Mouse (Mus musculus) embryonic facial prominence, embryonic 11.5 days (tissue): ENCODE data around the gene Trim12c. TPM values are rescaled to one million over a fixed set of nuclear protein-coding genes. Genes with fewer than 3 reads are reported as not detected.
"Not testable (repeated sequence)": the region's sequence is repeated elsewhere in the genome, so short reads cannot be mapped to it uniquely, and the experiment has no call there.

Experiments used
- ATAC-seq: fragments of 200-750 bp; cut with Nextera tagmentation; replicated peaks from 2 replicates; pipeline ENCODE4 v1.8.0; 2017; ENCODE audit warnings: low read depth; ENCODE audit not compliant: insufficient number of reproducible peaks, low FRiP score, low TSS enrichment
- DNase-seq: peaks from one replicate; pipeline ENCODE4 v3.0.0-alpha.2; 2015; ENCODE audit warnings: low spot score
- H3K27ac ChIP-seq: fragments of 300-500 bp; sonication (generic); replicated peaks from 2 replicates; pipeline ENCODE4 v1.5.1; 2014; ENCODE audit warnings: mild to moderate bottlenecking, low read depth, low read length, control low read depth
- H3K27me3 ChIP-seq: fragments of 300-500 bp; sonication (generic); 2 replicates; pipeline ENCODE4 v1.6.1; 2014; ENCODE audit warnings: mild to moderate bottlenecking, low read length, moderate library complexity, mixed read lengths; ENCODE audit not compliant: control insufficient read depth, insufficient read depth
- H3K36me3 ChIP-seq: fragments of 300-500 bp; sonication (generic); replicated peaks from 2 replicates; pipeline ENCODE4 v1.6.1; 2014; ENCODE audit warnings: low read depth, mild to moderate bottlenecking, low read length, moderate library complexity, mixed read lengths; ENCODE audit not compliant: control insufficient read depth, insufficient read depth
- H3K4me1 ChIP-seq: fragments of 300-500 bp; sonication (generic); 2 replicates; pipeline ENCODE4 v1.6.1; 2014; ENCODE audit warnings: low read length, mixed read lengths; ENCODE audit not compliant: control insufficient read depth, insufficient read depth
- H3K4me2 ChIP-seq: fragments of 300-500 bp; sonication (generic); 2 replicates; pipeline ENCODE4 v1.6.1; 2014; ENCODE audit warnings: low read depth, mild to moderate bottlenecking, control low read depth, low read length, moderate library complexity
- H3K4me3 ChIP-seq: fragments of 300-500 bp; sonication (generic); 2 replicates; pipeline ENCODE4 v1.5.1; 2014; ENCODE audit warnings: low read depth, low read length, control low read depth
- H3K9ac ChIP-seq: fragments of 300-500 bp; sonication (generic); replicated peaks from 2 replicates; pipeline ENCODE4 v1.6.1; 2014; ENCODE audit warnings: mild to moderate bottlenecking, control low read depth, low read length
- H3K9me3 ChIP-seq: fragments of 300-500 bp; sonication (generic); replicated peaks from 2 replicates; pipeline ENCODE4 v1.6.1; 2016; ENCODE audit warnings: mild to moderate bottlenecking, low read length, inconsistent platforms, mixed read lengths; ENCODE audit not compliant: control insufficient read depth
- WGBS: fragments of 180-500 bp; shearing (Covaris S2); extraction: QIAGEN DNeasy Blood & Tissue Kit; methylation state at CpG from one replicate; pipeline ENCODE4 v1.1.7; 2014; 5-methylcytosine and 5-hydroxymethylcytosine counted together
- polyA plus RNA-seq: library from polyadenylated mRNA; unstranded; fragments of >200 nt; fragmentation: Nextera tagmentation; extraction: Ambion mirVana; gene quantifications from 2 replicates; pipeline ENCODE4 v1.2.1, GENCODE M21; 2014

Trim12c gene
- polyA plus RNA-seq = 1.0 and 1.2 TPM in 2 replicates

GRCm38 (mm10) chr7:104352717-104353599, at the start of gene Trim12c:
TSS of gene Trim12c (minus strand) at chr7:104353362.
- peak within 1 kb of the TSS; percentile 48; the same call in 1 of the 2 replicates for H3K9ac ChIP-seq
- WGBS = 7% methylated on average over 14 of the region's 14 CpGs
- DNase-seq (peak; percentile 78), ATAC-seq (peak; percentile 100)
- no peak within 1 kb of the TSS for H3K27ac ChIP-seq
- no peaks in the 10 kb centered on the region for H3K9me3 ChIP-seq
- H3K27me3 ChIP-seq = no peaks in the 10 kb centered on the region
- no peaks in the 10 kb centered on the region for H3K4me1 ChIP-seq
- no peaks in the 10 kb centered on the region for H3K36me3 ChIP-seq
- peak within 1 kb of the TSS; percentile 31 for H3K4me3 ChIP-seq
- peak within 1 kb of the TSS; percentile 32; the same call in 1 of the 2 replicates for H3K4me2 ChIP-seq

DNA sequence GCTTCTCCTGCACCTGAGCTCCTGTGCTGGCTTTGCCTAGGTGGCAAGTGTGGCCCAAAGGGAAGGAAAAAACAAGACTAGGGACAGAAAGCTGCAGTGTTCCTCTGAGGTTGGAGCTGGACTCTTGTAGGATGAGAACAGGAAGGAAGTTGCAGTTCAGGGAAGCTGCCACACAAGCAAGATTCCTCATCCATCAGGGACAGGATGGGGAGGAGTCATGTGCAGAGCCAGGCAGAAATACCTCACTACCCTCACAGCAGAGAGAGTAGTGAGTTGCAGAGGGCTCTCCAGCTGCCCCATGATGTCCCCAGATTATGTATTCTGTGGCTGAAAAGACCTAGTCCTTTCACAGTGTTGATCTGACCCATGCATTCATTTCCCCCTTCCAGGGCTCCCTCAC, 48.0 kb upstream of the Trim12c start:
- Histone ChIP-seq H3K27me3 (no peaks in the 10 kb centered on the region), H3K9me3 (no peaks in the 10 kb centered on the region), H3K4me3 (no peak overlapping the region), H3K4me2 (no peak overlapping the region), H3K36me3 (no peaks in the 10 kb centered on the region), H3K27ac (no peak overlapping the region), H3K9ac (no peak overlapping the region), H3K4me1 (no peaks in the 10 kb centered on the region)
- no peak for DNase-seq
- no peak for ATAC-seq

DNA sequence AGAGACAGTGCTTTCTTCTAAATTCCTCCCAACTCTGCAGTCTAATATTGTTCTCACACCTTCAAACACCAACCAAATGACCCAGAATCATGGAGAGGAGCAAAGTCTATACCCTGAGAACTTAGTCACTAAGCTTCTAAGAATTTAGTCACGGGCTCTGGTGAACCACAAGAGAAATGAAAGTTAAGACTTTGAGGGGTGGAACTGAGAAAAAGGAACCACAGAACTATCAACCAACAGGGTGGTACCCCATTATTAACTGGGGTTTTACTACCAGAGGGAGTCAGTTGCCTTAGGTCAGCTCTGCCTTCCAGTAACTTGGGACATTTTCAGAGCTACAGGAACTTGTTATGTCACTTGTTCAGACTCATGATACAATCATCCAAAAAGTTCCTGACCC, 47.5 kb upstream of the Trim12c start, which contains the start of gene Trim30c:
Gene Trim30c, minus strand, starts transcription at position 140 of the 400 bp plus-strand sequence.
- Histone ChIP-seq H3K4me2 (no peak within 1 kb of the TSS), H3K4me1 (no peaks in the 10 kb centered on the region), H3K9ac (no peak within 1 kb of the TSS), H3K27me3 (no peaks in the 10 kb centered on the region), H3K36me3 (no peaks in the 10 kb centered on the region), H3K4me3 (no peak within 1 kb of the TSS), H3K9me3 (no peaks in the 10 kb centered on the region), H3K27ac (no peak within 1 kb of the TSS)
- ATAC-seq = no peak
- DNase-seq = no peak
- 77% methylated on average over 1 of the region's 1 CpGs for WGBS

- H3K4me1 ChIP-seq = no peaks in the 10 kb centered on the region
- no peaks in the 10 kb centered on the region for H3K27me3 ChIP-seq
- no peaks in the 10 kb centered on the region for H3K36me3 ChIP-seq
- H3K4me2 ChIP-seq = no peak overlapping the region
- no peak for ATAC-seq
- H3K4me3 ChIP-seq = no peak overlapping the region
- no peak for DNase-seq
- H3K9ac ChIP-seq = no peak overlapping the region
- H3K9me3 ChIP-seq = no peaks in the 10 kb centered on the region
- WGBS = 74% methylated on average over 1 of the region's 1 CpGs
- no peak overlapping the region for H3K27ac ChIP-seq
Measured at GRCm38 (mm10) chr7:104398492-104398891, 45.3 kb upstream of the Trim12c start.

DNA sequence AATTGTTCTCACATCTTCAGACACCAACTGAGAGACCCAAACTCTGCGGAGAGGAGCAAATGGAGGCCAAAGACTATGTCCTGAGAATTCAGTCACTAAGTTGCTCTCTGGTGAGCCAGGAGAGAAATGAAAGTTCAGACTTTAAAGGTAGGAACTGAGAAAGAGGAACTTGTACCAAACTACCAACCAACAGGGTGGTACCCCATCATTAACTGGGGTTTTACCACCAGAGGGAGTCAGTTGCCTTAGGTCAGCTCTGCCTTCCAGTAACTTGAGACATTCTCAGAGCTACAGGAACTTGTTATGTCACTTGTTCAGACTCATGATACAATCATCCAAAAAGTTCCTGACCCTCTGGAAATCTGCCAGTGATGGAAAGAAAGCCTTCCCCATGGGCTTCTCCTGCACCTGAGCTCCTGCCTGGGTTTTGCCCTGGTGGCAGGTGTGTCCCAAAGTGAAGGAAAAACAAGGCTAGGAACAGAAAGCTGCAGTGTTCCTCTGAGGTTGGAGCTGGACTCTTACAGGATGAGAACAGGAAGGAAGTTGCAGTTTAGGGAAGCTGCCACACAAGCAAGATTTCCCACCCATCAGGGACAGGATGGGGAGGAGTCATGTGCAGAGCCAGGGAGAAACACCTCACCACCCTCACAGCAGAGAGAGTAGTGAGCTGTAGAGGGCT, 16.7 kb upstream of the Trim12c start, which contains the start of gene Trim30b:
Gene Trim30b, minus strand, starts transcription at position 149 of the 679 bp plus-strand sequence.
- H3K4me3 ChIP-seq = no peak within 1 kb of the TSS
- H3K4me2 ChIP-seq = no peak within 1 kb of the TSS
- no peak within 1 kb of the TSS for H3K27ac ChIP-seq
- peak; percentile 5 for DNase-seq
- no peak for ATAC-seq
- no peaks in the 10 kb centered on the region for H3K9me3 ChIP-seq
- no peaks in the 10 kb centered on the region for H3K4me1 ChIP-seq
- H3K9ac ChIP-seq = no peak within 1 kb of the TSS
- no peaks in the 10 kb centered on the region for H3K36me3 ChIP-seq
- WGBS = 50% methylated on average over 1 of the region's 1 CpGs
- H3K27me3 ChIP-seq = no peaks in the 10 kb centered on the region

- no peaks in the 10 kb centered on the region for H3K4me1 ChIP-seq
- DNase-seq (no peak), ATAC-seq (no peak)
- no peaks in the 10 kb centered on the region for H3K36me3 ChIP-seq
- H3K4me2 ChIP-seq = no peak overlapping the region
- no peak overlapping the region for H3K9ac ChIP-seq
- no peaks in the 10 kb centered on the region for H3K9me3 ChIP-seq
- H3K4me3 ChIP-seq = no peak overlapping the region
- H3K27me3 ChIP-seq = no peaks in the 10 kb centered on the region
- no peak overlapping the region for H3K27ac ChIP-seq
Measured at GRCm38 (mm10) chr7:104366339-104366738, 13.2 kb upstream of the Trim12c start.

DNA sequence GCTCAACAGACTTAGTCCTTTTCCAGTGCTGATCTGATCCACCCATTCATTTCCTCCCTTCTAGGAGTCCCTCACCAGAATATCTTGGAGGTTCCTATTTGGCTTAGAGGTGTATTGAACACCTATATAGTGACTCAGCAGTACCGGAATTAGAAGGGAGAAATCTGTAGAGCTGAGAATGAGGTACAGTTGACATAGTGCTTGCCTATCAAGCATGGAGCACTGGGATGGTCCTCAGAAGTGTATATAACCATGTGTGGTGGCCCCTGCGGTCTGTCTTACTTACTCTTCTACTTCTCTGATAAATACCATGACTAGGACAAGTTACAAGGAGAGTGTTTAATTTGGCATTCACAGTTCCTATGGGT, 422 bp upstream of the Trim12c start:
- Histone ChIP-seq H3K4me1 (no peaks in the 10 kb centered on the region), H3K9ac (no peak overlapping the region), H3K9me3 (no peaks in the 10 kb centered on the region), H3K4me3 (no peak overlapping the region), H3K27ac (no peak overlapping the region), H3K4me2 (no peak overlapping the region), H3K36me3 (no peaks in the 10 kb centered on the region), H3K27me3 (no peaks in the 10 kb centered on the region)
- no peak for DNase-seq
- ATAC-seq = no peak; the same call in 1 of the 2 replicates
- WGBS = 61% methylated on average over 2 of the region's 2 CpGs

- not testable (repeated sequence) for H3K4me2 ChIP-seq, H3K27ac ChIP-seq, DNase-seq, H3K4me3 ChIP-seq, H3K4me1 ChIP-seq, ATAC-seq, H3K9ac ChIP-seq, H3K36me3 ChIP-seq, H3K9me3 ChIP-seq, H3K27me3 ChIP-seq
- WGBS = 85% methylated on average over 4 of the region's 4 CpGs
Measured at GRCm38 (mm10) chr7:104348043-104348442, 5.1 kb downstream of the Trim12c start.
